Mouse (Mus musculus) stomach, postnatal 0 days (tissue): ENCODE data around the gene Zfp398. TPM values are rescaled to one million over a fixed set of nuclear protein-coding genes. Genes with fewer than 3 reads are reported as not detected.
"Not testable (repeated sequence)": the region's sequence is repeated elsewhere in the genome, so short reads cannot be mapped to it uniquely, and the experiment has no call there.

Experiments
- ATAC-seq: fragments of 200-750 bp; cut with Nextera tagmentation; 2 replicates; pipeline ENCODE4 v1.8.0; 2017; ENCODE audit not compliant: low FRiP score, low TSS enrichment
- DNase-seq: peaks from one replicate; pipeline ENCODE4 v3.0.0-alpha.2; 2016; ENCODE audit warnings: low spot score
- H3K27ac ChIP-seq: fragments of 300-500 bp; sonication (generic); replicated peaks from 2 replicates; pipeline ENCODE4 v1.5.1; 2014; ENCODE audit warnings: mild to moderate bottlenecking, control low read depth
- H3K27me3 ChIP-seq: fragments of 300-500 bp; sonication (generic); 2 replicates; pipeline ENCODE4 v1.6.1; 2014; ENCODE audit warnings: low read length; ENCODE audit not compliant: control insufficient read depth, insufficient read depth
- H3K36me3 ChIP-seq: fragments of 300-500 bp; sonication (generic); 2 replicates; pipeline ENCODE4 v1.6.1; 2014; ENCODE audit warnings: low read length, mixed read lengths; ENCODE audit not compliant: control insufficient read depth, insufficient read depth
- H3K4me1 ChIP-seq: fragments of 300-500 bp; sonication (generic); replicated peaks from 2 replicates; pipeline ENCODE4 v1.6.1; 2014; ENCODE audit warnings: antibody characterized with exemption; ENCODE audit not compliant: control insufficient read depth, insufficient read depth
- H3K4me2 ChIP-seq: fragments of 300-500 bp; sonication (generic); replicated peaks from 2 replicates; pipeline ENCODE4 v1.6.1; 2014; ENCODE audit warnings: low read depth, mild to moderate bottlenecking, control low read depth, moderate library complexity
- H3K4me3 ChIP-seq: fragments of 300-500 bp; sonication (generic); 2 replicates; pipeline ENCODE4 v1.5.1; 2014; ENCODE audit warnings: low read depth, low read length, control low read depth
- H3K9ac ChIP-seq: fragments of 300-500 bp; sonication (generic); 2 replicates; pipeline ENCODE4 v1.6.1; 2014; ENCODE audit warnings: mild to moderate bottlenecking, low read length, control low read depth, mixed read lengths
- H3K9me3 ChIP-seq: fragments of 300-500 bp; sonication (generic); 2 replicates; pipeline ENCODE4 v1.6.1; 2016; ENCODE audit warnings: low read length; ENCODE audit not compliant: control insufficient read depth
- CTCF ChIP-seq: IDR thresholded peaks from 2 replicates; pipeline ENCODE4 v1.5.1; 2016; ENCODE audit warnings: antibody characterized with exemption, low read depth, mild to moderate bottlenecking, moderate library complexity
- EP300 ChIP-seq: optimal IDR thresholded peaks from 2 replicates; pipeline ENCODE3; 2016; ENCODE audit warnings: antibody characterized with exemption
- WGBS: fragments of 180-500 bp; shearing (Covaris S2); extraction: QIAGEN DNeasy Blood & Tissue Kit; methylation state at CpG from one replicate; pipeline ENCODE4 v1.1.7; 2014; 5-methylcytosine and 5-hydroxymethylcytosine counted together
- polyA plus RNA-seq: library from polyadenylated mRNA; unstranded; fragments of >200 nt; fragmentation: Nextera tagmentation; extraction: Ambion mirVana; gene quantifications from 2 replicates; pipeline ENCODE4 v1.2.1, GENCODE M21; 2015

The Zfp398 gene
- polyA plus RNA-seq, 1 experiment from 2014 or later, result 3.8 TPM

DNA sequence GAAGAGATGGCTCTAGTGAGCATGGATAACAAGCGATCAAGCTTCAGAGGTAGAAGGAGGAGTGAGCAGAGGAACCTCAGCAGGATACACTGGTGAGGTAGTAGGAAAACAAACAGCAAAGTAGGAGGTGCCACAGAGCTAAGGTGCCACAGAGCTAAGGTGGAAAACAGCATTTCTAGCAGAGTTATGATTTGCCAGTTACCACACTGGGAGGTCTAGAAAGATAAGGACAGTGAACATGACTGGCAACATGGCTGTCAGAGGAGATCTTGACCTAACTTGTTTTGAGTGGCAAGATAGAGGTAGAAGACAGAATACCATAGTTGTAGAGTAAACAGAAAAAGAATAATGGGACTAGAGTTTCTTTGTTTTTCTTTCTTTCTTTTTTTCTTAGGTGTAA, 6.9 kb downstream of the Zfp398 start:
- H3K9ac ChIP-seq, result no peak overlapping the region
- no peak overlapping the region for H3K4me3 ChIP-seq
- no peak overlapping the region for H3K4me2 ChIP-seq
- no peaks in the 10 kb centered on the region for H3K4me1 ChIP-seq
- no peak for TF ChIP-seq EP300
- no peak for TF ChIP-seq CTCF
- no peak overlapping the region for H3K27ac ChIP-seq
- no peaks in the 10 kb centered on the region for H3K27me3 ChIP-seq
- DNase-seq, result no peak
- H3K9me3 ChIP-seq, result no peaks in the 10 kb centered on the region
- WGBS, result 86% methylated on average over 1 of the region's 1 CpGs
- ATAC-seq, result no peak
- no peaks in the 10 kb centered on the region; the same call in 1 of the 2 replicates for H3K36me3 ChIP-seq

DNA sequence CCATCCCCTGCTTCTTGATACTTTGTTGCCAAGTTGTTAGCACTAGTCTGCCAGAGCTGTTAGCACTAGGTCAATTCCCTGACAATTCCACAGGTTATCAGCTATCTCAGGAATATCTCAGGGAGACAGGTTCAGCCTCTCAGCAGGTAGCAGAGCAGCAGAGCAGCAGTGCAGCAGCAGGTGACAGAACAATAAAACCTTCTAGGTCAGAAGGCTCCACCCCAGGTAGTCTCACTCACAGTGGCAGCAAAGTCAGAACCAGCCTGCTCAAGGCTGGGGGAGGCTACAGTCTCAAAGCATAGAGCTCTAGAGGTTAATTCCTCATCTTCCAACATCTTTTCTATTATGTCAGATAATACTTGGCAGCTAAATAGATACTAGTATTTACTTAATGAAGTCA, 10.3 kb downstream of the Zfp398 start:
- no peaks in the 10 kb centered on the region for H3K27me3 ChIP-seq
- H3K9ac ChIP-seq, result no peak overlapping the region
- no peak overlapping the region for H3K27ac ChIP-seq
- no peak overlapping the region for H3K4me3 ChIP-seq
- no peaks in the 10 kb centered on the region for H3K9me3 ChIP-seq
- DNase-seq (no peak), ATAC-seq (no peak)
- TF ChIP-seq CTCF, result no peak
- TF ChIP-seq EP300, result no peak
- H3K36me3 ChIP-seq, result no peaks in the 10 kb centered on the region; the same call in 1 of the 2 replicates
- H3K4me1 ChIP-seq, result no peaks in the 10 kb centered on the region
- no peak overlapping the region for H3K4me2 ChIP-seq

DNA sequence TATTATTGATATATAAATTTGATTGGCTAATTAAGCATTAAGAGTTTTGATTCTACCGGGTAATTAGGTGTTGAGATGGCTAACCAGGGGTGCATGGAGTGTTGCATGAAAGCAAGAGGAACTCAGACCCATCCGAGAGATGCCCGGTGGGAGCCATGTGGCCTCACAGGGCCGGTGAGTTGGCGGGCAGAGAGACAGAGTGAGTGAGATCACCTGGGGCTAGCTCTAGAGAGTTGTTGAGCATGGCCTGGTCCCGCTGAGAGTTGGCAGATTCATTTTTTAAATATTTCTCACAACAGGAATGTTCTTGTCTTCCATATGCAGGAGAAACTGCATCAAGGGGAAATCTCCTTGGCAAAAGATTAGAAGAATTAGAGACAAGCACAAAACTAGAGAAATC, 21.8 kb downstream of the Zfp398 start:
- Histone ChIP-seq H3K4me3 (no peak overlapping the region), H3K27ac (no peak overlapping the region), H3K4me2 (no peak overlapping the region), H3K9me3 (no peaks in the 10 kb centered on the region), H3K9ac (no peak overlapping the region), H3K27me3 (no peaks in the 10 kb centered on the region), H3K4me1 (no peaks in the 10 kb centered on the region), H3K36me3 (no peaks in the 10 kb centered on the region; the same call in 1 of the 2 replicates)
- no peak for DNase-seq
- TF ChIP-seq EP300 (no peak), CTCF (no peak)
- WGBS, result 93% methylated on average over 6 of the region's 6 CpGs
- no peak for ATAC-seq

DNA sequence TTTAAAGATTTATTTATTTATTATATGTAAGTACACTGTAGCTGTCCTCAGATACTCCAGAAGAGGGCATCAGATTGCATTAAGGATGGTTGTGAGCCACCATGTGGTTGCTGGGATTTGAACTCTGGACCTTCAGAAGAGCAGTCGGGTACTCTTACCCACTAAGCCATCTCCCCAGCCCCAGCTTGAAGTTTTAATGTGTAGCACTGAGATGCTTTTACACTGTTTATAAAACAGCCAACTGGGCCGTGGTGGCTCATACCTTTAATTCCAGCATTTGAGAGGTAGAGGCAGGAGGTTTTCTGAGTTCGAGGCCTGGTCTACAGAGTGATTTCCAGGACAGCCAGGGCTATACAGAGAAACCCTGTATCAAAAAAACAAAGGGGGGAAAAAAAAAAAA, 22.3 kb downstream of the Zfp398 start:
- H3K27me3 ChIP-seq, H3K27ac ChIP-seq, H3K4me2 ChIP-seq, DNase-seq, H3K36me3 ChIP-seq, ATAC-seq, H3K4me1 ChIP-seq, H3K9ac ChIP-seq, H3K4me3 ChIP-seq, H3K9me3 ChIP-seq: not testable (repeated sequence)
- WGBS, result 86% methylated on average over 3 of the region's 3 CpGs

DNA sequence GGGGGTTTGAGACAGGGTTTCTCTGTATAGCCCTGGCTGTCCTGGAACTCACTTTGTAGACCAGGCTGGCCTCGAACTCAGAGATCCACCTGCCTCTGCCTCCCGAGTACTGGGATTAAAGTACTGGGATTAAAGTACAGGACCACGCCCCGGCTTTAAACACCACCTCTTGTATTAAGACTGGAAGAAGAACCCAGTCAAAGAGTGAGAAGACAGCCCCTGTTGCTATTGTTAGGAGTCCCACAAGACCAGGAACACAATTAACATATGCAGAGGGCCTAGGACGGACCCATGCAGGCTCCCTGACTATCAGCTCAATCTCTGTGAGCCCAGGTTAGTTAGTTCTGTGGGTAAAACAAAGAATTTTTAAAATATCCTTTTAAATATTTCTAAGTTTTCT, 36.8 kb downstream of the Zfp398 start:
- no peak for DNase-seq
- Histone ChIP-seq H3K9ac (no peak overlapping the region), H3K27me3 (no peaks in the 10 kb centered on the region), H3K4me2 (no peak overlapping the region), H3K36me3 (0 out of 2 replicates have a peak, but pooled peaks cover 2% of the 10 kb centered on the region), H3K27ac (no peak overlapping the region), H3K4me3 (no peak overlapping the region), H3K9me3 (no peaks in the 10 kb centered on the region), H3K4me1 (no peaks in the 10 kb centered on the region)
- TF ChIP-seq EP300 (no peak), CTCF (no peak)
- WGBS, result 91% methylated on average over 5 of the region's 5 CpGs
- ATAC-seq, result no peak

DNA sequence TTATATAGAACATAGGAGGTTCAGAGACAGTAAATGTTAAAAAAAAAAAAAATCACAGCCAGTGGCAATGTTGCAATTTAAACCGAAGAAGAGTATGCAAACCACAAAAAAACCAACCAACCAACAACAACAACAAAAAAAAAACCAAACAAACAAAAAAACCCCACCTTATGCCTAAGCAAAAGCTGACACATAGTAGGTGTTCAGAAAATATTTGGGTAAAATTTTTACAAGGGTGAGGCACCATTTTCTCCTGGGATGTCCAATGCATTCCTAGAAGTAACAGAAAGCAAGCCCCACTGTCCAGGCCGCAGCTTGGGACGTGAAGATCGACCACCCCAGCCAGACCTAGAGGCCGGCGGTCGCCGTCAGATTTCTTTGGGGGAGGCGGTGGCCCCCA, 41.6 kb downstream of the Zfp398 start, which contains the start of gene Zfp282:
Gene Zfp282 (plus strand): TSS at position 147 of the 400 bp plus-strand sequence.
- H3K4me2 ChIP-seq, result peak within 1 kb of the TSS; percentile 77
- TF ChIP-seq CTCF, result no peak
- no peak for TF ChIP-seq EP300
- no peaks in the 10 kb centered on the region for H3K27me3 ChIP-seq
- peak within 1 kb of the TSS; percentile 82 for H3K4me3 ChIP-seq
- peaks cover 8% of the 10 kb centered on the region for H3K4me1 ChIP-seq
- no peaks in the 10 kb centered on the region for H3K36me3 ChIP-seq
- no peaks in the 10 kb centered on the region for H3K9me3 ChIP-seq
- H3K9ac ChIP-seq, result peak within 1 kb of the TSS; percentile 92
- no peak for DNase-seq
- 7% methylated on average over 9 of the region's 9 CpGs for WGBS
- H3K27ac ChIP-seq, result peak within 1 kb of the TSS; percentile 97
- no peak for ATAC-seq
